Mouse (Mus musculus) small intestine, adult 10 weeks (tissue): ENCODE data around the gene Siglecf. TPM values are rescaled to one million over a fixed set of nuclear protein-coding genes. Genes with fewer than 3 reads are reported as not detected.

Source experiments
- polyA plus RNA-seq: library from polyadenylated mRNA; stranded (reverse); fragments of 350-450 nt; fragmentation: Illumina TruSeq; extraction: RNeasy Lipid Tissue Mini Kit (QIAGEN cat#74804); gene quantifications from one replicate; pipeline ENCODE4 v1.2.3, GENCODE M21; 2014; ENCODE audit warnings: low replicate concordance

Siglecf gene
- 9.1 TPM for polyA plus RNA-seq

GRCm38 (mm10) chr7:43351154-43351553 lies at the start of gene Siglecf:
Siglecf (plus strand) TSS chr7:43351341.

GRCm38 (mm10) chr7:43313013-43313428 lies 38.1 kb upstream of the Siglecf start, which contains the start of gene Zfp715:
Zfp715 (minus strand) TSS chr7:43313294.

GRCm38 (mm10) chr7:43408131-43408553 lies 57.0 kb downstream of the Siglecf start, which contains the start of gene Siglecg:
Siglecg (plus strand) TSS chr7:43408204.

Other genes with a start within 250 kb of the Siglecf start
- not detected for gene Zfp936, start 237.1 kb upstream of the Siglecf start, polyA plus RNA-seq
- gene Zfp715, start 38.0 kb upstream of the Siglecf start, polyA plus RNA-seq, result 35.3 TPM
- 0.56 TPM for gene Siglecg, start 56.9 kb downstream of the Siglecf start, polyA plus RNA-seq
- gene Lim2, start 76.3 kb downstream of the Siglecf start, polyA plus RNA-seq, result not detected
- gene Nkg7, start 85.7 kb downstream of the Siglecf start, polyA plus RNA-seq, result not detected
- not detected for gene Cldnd2, start 89.4 kb downstream of the Siglecf start, polyA plus RNA-seq
- not detected for gene Etfb, start 92.7 kb downstream of the Siglecf start, polyA plus RNA-seq
- gene Gm45233, start 92.8 kb downstream of the Siglecf start, polyA plus RNA-seq, result not detected
- 0.33 TPM for gene Vsig10l, start 111.8 kb downstream of the Siglecf start, polyA plus RNA-seq
- gene Iglon5, start 138.7 kb downstream of the Siglecf start, polyA plus RNA-seq, result not detected
- gene 4931406B18Rik, start 154.6 kb downstream of the Siglecf start, polyA plus RNA-seq, result not detected
- 12.9 TPM for gene Cd33, start 193.1 kb downstream of the Siglecf start, polyA plus RNA-seq
- 0.82 TPM for gene Zfp658, start 210.9 kb downstream of the Siglecf start, polyA plus RNA-seq
- gene Zfp719, start 228.3 kb downstream of the Siglecf start, polyA plus RNA-seq, result 15.8 TPM